Mouse (Mus musculus): ENCODE data around the gene Gm21915. TPM values are rescaled to one million over a fixed set of nuclear protein-coding genes. Genes with fewer than 3 reads are reported as not detected.

Gene Gm21915
- total RNA-seq, 2 experiments from 2014 or later, result not detected

DNA sequence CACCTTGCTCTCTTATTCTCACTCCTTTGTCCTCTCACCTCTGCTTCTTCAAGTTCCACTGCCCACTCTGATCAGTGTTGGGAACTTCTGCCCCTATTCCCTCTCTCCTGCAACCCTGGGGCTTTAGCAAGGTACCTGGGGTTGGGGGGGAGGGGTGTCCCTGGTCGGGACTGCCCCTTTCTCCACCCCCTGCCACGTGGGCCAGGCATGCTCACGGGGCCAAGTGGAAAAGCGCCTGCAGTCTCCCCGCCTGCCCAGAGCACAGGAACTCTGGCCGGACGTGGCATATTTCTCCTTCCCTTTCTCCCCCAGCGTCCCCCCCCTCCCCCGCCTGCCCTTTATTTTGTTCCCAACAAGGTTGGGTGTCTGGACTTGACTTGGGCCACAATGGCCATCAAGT is 17.7 kb upstream of the Gm21915 start:
- no peak for DNase-seq

DNA sequence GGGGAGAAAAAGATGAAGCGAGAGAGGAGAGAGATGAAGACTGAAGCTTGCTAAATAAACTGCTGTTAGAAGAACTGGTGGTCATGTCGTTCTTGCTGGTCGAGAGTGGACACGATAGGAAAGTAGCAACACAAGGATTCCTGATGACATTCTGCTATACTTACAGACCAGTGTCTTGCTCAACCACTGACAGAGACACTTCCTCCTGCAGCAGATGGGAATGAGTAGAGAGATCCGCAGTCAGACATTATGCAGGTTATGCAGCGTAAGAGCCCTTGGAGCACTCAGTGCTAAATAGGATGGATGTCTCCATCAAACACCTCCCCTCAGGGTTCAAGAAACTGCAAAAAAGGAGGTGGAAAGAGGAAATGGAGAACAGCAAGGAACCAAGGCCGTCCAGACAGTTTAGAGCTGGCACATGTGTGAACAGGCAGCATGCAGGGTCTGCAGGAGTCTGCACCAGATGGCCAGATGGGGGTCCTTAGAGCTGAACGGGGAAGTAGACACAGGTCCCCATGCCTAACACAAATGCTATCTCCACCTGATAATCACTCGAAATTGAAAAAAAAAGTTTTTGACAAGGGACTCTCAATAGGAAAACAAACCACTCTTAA is 4.1 kb upstream of the Gm21915 start:
- no peak for DNase-seq
- intact Hi-C loops (cut with DNase I), result no loop called here

More for the DNA sequence above, 17.7 kb upstream of the Gm21915 start:
- intact Hi-C loops (cut with DNase I), result no loop called here

DNA sequence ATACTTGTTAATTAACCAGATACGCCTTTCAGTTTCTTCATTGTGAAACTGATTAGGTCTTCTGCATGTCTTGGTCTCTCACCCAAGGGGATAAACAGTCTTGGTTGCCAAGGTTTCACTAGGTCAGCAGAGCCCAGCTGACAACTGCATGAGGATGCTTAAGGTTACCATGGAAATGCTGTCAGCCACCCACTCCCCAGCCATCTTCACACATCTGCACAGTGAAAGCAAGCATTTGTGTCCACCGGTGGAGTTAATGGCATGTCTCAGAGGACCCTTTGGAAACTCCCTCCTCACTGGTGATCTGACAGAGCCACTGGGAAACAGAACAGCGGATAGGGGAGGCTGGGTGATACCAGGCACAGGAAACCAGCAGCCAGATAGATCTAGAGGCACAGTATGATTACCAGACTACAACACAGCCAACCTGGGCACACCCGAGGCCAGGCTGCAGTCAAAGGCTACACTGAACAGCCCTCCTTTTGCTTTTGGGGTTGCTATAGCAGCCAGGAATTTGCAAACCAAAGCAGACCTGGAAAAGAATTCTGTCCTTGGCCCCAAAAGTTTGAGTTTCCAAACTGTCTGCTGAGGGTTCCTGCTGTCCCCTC is 1.0 kb downstream of the Gm21915 start:
- intact Hi-C loops (cut with DNase I), result no loop called here

DNA sequence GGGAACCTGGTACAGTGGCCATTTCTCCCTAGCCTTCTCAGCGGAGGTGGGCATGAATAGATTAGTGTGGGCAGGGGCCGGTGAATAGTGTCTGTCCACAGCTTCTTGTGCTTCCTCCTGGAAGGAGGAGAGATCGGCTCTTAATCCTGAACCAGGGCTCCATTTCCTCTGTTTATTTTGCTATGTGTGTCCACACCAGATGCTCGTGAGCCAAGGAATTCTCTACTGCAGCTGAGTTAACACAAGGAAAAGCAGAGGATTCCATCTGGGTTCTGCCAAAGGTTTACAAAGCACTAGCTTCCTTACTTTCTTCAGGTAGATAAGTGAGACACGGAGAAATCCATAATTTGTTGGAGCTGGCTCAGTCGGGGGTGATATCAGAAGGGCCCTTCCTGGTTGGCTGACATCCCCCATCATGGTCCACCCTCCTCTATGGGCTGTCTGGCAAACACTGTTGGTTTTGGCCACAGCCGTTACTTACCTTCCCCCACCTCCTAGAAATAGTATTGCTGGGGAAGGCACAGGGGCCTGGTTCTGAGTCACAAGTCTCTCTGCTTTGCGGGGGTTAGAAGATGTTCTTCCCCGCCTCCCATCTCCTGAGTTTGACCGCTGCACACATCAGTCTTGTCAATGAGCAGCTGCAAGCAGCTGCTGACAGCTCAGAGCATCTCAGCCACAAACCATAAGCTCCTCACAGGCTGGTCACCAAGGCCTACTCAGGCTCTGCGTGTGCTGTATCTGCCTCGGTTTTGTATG is 5.0 kb downstream of the Gm21915 start:
- DNase-seq, result peak in 1 of 2 experiments; percentile 41

More for the DNA sequence above, 1.0 kb downstream of the Gm21915 start:
- peak in 1 of 2 experiments; percentile 20 for DNase-seq

DNA sequence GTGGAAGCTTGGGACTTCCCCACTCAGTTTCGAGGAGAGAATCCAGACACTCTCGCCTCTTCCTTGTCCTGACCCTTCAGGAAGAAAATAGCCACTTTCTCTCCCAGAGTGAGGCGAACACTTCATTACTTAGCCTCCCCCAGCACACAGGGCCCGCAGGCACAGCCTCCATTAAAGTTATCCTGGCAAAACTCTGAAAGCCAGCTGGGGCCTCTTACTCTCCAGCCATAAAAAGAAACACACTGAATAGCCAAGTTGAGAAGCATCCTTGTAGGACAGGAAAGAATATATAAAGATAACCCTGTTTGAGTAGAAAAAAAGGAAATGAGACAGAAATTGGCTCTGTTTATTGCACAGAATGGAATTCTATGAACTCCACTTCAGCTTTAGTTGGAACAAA is 8.2 kb downstream of the Gm21915 start:
- intact Hi-C loops (cut with DNase I), result no loop called here
- DNase-seq, result peak in 1 of 2 experiments; percentile 18

More for the DNA sequence above, 5.0 kb downstream of the Gm21915 start:
- intact Hi-C loops (cut with DNase I), result no loop called here

DNA sequence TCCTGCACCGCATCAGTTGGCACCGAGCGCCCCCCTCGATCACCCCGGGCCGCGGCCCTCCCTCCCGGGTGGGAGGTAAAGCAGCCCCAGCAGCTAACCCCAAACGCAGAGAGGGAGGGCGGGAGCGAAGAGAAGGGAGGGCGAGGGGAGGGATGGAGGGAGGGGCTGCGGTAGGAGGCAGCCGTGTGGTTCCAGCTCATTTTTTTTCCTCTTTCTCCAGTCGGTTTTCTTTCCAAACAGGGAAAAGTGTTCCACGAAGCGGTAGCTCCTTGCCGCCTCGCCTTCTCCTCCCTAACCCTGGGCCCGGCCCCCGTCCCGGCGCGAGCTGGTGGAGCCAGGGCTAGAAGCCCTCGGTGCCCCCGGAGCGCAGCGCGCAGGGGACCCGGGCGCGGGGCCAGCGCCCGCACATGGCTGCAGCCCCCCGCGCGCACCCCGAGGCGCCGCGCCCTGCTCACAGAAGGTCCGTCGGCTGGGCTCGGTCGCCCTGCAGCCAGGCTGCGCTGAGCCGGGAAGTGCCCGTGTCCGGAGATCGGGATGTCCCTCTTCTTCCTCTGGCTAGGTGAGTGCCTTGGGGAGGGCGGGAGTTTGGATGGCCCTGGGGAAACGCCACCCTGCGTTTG is 15.5 kb downstream of the Gm21915 start, which contains the start of gene Clmp:
Clmp (plus strand) TSS at position 162 of the 620 bp plus-strand sequence.
- intact Hi-C loops (cut with DNase I), result no loop called here
- DNase-seq, result peak; percentile 36 to 39

DNA sequence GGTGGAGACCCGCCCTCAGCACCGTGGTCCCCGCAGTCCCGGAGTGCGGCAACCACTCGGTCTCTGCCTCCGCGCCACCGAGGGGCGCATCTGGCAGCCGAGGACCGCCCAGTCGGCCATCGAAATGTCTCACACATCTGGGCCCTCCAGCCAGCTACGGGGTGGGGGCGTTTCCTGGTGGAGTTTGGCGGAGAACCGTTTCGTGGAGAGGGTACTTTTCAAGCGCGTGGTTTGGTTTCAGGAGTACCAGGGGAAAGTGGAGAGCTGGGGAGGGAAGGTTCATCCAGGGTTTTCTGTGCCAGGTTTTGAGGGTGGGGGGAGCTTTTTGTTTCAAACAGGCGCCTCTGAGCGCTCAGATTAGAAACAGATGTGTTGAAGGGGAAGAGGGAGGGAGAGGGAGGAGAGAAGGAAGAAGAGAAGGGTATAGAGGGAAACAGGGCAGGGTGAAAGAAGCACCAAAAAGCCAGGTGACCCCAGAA is 16.0 kb downstream of the Gm21915 start:
- DNase-seq, result peak in 1 of 2 experiments; percentile 48
- intact Hi-C loops (cut with DNase I), result no loop called here

DNA sequence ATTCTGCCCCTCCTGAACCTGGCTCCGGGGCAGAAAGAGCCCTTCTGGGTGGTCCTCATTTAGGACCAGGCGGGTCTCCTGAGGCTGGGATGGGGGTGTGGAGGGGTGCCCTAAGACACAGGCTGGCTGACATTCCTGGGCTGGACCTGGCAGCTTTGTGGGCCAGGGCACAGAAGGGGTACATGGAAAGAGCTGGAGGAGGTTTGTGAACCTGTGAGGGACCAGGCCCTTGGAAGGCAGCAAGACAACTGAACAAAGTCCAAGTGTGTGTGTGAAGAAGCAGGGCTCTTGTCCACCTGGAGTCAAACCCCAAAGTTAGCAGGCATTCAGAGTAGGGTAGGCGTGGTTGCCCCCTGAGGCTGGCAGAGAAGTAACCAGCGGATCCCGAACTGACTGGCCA is 16.6 kb downstream of the Gm21915 start:
- no peak for DNase-seq
- intact Hi-C loops (cut with DNase I), result no loop called here

DNA sequence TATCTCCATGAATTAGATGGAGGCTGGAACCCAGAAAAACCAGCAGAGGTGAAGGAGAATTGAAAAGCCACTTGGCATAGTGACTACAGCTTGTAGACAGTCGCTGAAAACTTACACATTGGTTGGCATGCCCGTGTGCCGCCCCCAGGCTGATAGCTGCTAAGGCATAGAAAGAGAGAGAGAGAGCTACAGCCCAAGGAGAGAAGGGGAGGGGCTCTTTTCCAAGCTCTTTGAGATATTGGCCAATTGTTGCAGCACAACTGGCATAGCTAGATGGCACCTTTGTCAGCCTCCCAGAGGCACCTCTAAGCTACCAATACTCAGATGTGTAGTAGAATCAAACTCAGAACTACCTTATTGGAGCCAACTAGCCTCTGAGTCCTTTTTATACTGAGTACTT is 17.1 kb downstream of the Gm21915 start:
- intact Hi-C loops (cut with DNase I), result no loop called here
- no peak for DNase-seq

DNA sequence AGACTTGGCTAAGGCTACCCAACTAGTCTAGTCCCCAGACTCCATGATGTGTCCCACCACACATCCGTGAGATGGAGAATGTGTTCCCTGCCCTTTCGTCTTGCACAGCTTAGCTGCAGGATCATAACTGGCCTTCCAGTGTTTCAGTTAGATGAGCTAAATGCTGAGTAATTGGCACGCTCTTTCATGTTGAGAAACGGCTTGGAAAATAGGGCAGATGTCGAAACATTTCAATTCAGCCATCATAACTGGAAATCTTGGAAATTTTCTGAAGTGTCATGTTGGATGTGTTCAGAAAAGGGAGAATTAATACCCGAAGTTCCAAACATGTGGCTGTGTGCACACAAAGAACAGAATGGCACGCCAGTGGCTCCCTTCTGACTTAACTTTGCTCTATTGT is 20.1 kb downstream of the Gm21915 start:
- intact Hi-C loops (cut with DNase I), result no loop called here
- DNase-seq, result no peak

DNA sequence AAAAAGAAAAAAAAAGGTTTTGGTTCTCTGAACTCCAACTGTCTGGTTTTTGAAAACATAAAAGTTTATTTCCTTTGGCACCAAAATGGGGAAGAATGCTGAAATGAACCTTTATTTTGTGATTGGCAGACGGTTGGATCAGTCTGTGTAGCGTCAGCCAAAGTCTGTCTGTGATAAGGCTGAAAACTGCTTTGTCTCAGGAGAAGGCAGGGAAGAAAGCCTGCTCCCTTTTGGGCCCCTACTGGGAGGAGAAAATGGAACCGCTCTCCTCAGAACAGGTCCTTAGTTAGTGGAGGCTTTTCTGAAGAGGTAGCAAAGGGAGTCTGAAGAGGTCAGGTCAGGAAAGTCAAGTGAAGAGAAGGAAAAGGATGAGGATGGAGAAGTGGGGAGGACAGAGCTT is 22.6 kb downstream of the Gm21915 start:
- DNase-seq, result peak in 1 of 2 experiments; percentile 21
- intact Hi-C loops (cut with DNase I), result no loop called here

DNA sequence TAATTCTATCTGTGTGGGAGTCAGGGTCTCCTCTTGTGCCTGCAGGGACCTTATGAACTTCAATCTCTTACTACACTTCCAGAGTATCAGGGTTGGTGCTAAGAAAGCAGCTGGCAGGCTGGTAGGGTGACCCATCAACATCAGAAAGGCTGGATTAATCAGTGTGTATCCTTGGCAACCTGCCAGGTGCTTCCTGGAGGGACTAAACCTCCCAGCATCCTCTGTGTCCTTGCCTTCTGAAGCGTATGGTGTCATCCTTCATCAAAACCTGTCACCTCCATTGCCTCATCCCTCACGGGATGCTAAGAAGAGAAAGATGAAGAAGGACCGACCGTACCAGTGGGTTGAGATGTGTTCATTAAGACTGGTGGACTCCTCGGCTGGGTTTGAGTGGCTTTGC is 23.4 kb downstream of the Gm21915 start:
- no peak for DNase-seq
- intact Hi-C loops (cut with DNase I), result no loop called here

DNA sequence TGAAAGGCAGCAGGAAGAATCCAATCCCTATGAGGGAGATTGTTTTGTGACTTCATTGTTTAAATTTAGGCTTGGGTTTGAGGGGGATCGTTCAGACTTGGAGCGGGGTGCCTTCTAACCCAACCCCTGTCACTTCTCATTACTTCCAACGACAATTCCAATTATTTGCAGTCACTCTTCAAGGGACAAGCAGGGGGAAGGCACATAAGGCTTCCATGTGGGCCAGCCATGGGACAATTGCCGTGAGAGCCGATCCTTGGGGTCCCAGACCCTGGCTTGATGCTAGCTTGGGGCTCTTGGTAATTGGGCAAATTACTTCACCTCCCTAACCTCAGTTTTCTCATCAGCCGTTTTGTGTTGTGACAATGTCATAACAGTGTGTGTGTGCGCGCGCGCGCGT is 23.9 kb downstream of the Gm21915 start:
- intact Hi-C loops (cut with DNase I), result no loop called here
- DNase-seq, result no peak

DNA sequence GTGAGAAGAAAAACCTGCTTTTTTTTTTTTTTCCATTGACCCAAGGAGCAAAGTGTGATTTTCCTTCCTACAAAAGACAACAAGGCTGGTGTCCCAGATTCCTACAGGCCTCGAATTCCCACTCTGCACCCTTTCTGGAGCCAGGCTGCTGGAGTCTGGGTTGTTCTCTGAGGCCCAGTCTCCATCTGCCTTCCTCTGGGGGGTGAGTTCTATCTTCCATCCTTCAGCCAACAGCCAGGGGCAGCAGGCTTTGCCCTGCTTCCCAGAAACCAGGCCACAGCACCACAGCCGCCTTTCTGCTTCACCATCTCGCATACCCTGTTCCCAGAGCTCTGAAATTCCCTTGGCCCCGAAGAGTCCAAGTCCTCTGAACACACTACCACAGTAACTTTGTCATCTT is 25.7 kb downstream of the Gm21915 start:
- intact Hi-C loops (cut with DNase I), result no loop called here
- DNase-seq, result no peak

DNA sequence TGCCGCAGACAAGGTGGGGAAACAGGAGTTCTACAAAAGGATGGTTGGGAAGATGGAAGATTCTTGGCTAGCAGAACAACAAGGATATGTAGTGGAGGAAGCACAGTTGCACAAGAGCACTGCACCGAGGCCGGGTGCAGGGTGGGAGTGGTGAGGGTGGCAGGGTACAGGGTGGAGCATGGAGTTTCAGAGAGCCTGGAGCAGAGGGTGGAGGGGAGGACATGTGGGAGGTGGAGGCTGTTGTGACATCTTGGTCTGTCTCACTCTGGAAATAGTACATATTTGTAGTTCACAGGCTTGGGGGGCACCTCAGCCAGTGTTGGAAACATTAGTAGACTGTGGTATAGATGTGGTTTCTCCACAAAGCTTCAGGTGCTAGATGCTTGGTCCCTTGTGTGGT is 28.8 kb downstream of the Gm21915 start:
- DNase-seq, result no peak
- intact Hi-C loops (cut with DNase I), result no loop called here

DNA sequence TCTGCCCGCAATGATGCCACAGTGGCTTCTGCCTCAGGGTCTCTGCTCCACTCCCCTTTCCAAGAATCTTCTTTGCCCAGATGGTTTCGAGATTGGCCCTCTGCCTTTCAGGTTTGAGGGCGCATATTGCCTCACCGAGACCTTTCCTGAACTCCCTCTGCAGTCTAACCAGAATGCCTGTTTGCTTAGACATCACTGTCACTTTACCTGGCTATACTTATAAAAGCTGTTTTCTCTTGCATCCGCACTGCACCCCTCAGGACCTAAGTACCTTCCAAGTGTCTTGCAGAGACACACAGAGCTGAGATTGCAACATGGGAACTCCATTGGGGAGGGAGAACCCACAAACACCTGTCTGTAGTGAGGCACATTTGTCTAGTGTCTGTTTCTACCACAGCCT is 29.8 kb downstream of the Gm21915 start:
- intact Hi-C loops (cut with DNase I), result no loop called here
- no peak for DNase-seq

DNA sequence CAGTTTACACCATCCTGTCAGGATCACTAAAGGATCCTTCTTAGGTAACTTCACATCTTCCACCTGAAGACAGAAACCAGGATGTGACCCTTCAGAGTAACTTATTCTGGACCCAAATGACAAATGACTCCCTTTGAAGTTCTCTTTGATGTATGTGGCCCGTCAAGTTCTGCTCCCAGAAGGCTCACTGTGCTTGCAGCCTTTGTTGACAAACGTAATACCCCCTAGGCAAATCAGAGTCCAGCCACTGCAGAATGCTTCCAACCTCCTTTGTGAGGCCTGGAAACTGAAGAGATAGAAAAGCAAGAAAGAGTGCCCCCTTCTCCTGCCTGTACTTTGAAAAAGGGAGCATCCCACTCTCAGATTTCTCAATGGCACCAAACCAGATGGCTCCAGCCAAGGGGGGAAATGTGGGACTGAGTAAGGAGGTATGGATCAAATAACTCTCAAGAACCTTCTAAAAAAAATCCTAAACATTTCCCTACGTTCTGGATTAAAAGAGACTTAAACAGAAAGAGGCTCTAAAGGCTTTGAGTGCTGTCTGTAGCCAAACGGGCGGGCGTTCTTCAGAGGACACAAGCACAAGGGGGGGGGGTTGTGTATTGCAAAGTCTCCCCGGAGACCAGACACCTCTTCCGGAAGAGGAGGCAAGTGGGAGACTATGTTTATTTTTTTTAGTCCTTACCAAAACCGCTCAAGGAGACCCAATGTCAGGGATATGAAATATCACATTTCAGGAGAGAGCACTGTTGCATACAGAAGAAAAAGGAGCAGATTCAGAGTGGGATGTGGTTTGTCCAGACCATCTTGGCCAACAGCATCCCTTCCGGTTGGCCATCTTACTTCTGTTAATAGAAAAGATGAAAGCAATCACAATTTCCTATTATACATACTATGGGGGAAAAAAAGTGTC is 34.2 kb downstream of the Gm21915 start:
- intact Hi-C loops (cut with DNase I), result no loop called here
- DNase-seq, result no peak

DNA sequence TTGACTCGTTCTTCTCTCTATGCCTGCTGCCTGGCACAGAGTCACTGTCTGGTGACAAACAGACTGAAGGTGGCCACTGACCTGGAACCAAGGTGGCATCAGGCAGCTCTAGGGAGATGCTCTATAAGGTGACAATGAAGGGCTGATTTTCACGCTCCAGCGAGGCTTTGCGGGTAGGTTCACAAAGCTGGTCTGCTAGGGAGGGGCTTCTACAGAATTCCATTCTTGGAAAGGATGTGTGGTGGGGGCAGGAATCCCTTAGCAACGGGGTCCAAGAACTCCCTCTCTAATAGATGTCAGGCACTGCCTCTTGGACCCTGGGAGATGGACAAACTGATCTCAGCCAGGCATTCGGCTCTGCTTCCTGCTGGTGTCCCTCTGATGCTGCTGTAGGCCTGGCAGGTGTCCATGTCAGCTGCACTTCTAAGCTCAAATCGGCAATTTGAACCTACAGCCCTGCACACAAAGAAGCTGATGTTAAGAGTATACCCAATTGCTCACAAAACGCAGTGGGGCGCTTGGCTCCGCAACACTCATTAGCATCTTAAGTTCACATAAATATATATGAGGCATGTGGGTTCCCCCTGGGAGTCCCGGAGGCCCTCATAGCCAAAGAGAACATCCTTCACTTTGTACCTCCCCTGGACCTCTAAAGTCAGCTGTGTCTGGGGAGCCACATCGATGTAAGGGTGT is 38.2 kb downstream of the Gm21915 start:
- DNase-seq, result no peak
- intact Hi-C loops (cut with DNase I), result no loop called here

DNA sequence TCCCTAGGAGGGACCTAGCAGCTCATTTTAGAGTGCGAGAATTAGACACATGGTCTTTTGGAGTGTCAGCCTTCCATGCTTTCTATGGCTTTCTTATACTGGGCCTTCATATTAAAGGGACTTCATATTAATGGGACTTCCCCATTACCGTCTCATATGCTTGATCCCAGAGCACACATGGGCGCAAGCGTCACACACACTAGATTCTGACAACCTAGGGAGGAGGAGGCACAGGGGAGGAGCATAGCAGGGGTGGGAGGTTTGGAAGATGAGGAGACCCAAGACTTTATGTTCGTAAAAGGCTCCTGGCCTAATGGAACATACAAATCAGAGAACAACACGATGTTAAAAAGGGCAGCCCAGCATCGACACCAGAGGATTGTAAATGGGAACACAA is 38.7 kb downstream of the Gm21915 start:
- no peak for DNase-seq
- intact Hi-C loops (cut with DNase I), result no loop called here

DNA sequence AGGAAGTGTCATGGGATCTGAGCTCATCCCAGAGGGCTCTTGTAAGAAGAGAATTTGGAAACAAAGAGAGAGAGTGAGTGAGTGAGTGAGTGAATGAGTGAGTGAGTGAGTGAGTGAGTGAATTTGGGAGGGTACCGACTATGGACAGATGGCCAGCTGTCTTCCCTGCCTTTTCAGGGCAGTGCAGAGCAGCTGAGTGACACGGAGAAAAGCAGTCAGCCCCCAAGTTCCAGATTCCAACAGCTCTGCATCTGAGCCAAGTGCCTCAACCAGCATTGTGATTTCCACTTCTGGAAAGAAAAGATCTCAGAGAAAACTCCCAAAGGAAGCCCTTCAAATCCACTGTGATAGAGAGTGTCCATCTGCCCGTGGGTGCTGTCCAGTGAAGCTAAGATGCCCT is 39.2 kb downstream of the Gm21915 start:
- intact Hi-C loops (cut with DNase I), result no loop called here
- no peak for DNase-seq
